Mouse (Mus musculus): ENCODE measurements at regions not wholly inside any gene's neighbourhood (a gene's known extent, or its start where the extent isn't known, plus 50 kb on each side); places are given as distances from the start of the nearest gene placed in this dataset.
"Not testable (repeated sequence)": the region's sequence is repeated elsewhere in the genome, so short reads cannot be mapped to it uniquely, and the experiment has no call there.

GRCm38 (mm10) chr4:153850186-153850585 is 106.9 kb upstream of the A430005L14Rik start:
- 37% methylated on average over 11 of the region's 11 CpGs for WGBS

GRCm38 (mm10) chr4:153854084-153854747 is 102.8 kb upstream of the A430005L14Rik start:
- H3K9ac ChIP-seq = no peak overlapping the region
- ATAC-seq (ENCODE audit: low read depth) = peak; percentile 76
- peaks cover 37% of the 10 kb centered on the region for H3K4me1 ChIP-seq (replicated peaks)

More at GRCm38 (mm10) chr4:153850186-153850585, 106.9 kb upstream of the A430005L14Rik start:
- Histone ChIP-seq H3K9me3 (no peaks in the 10 kb centered on the region), H3K36me3 (no peaks in the 10 kb centered on the region), H3K4me3 (no peak overlapping the region), H3K9ac (no peak overlapping the region), H3K27ac (replicated peaks) (no peak overlapping the region), H3K4me1 (replicated peaks) (peaks cover 69% of the 10 kb centered on the region), H3K4me2 (no peak overlapping the region), H3K27me3 (no peaks in the 10 kb centered on the region)
- ATAC-seq (ENCODE audit: low read depth) = no peak

GRCm38 (mm10) chr4:153854748-153855092 is 102.3 kb upstream of the A430005L14Rik start:
- peak overlapping the region; percentile 80 for H3K27ac ChIP-seq (replicated peaks)
- no peaks in the 10 kb centered on the region for H3K27me3 ChIP-seq
- H3K4me1 ChIP-seq (replicated peaks) = peaks cover 32% of the 10 kb centered on the region
- ATAC-seq (ENCODE audit: low read depth) = no peak; the same call in 1 of the 2 replicates
- no peak overlapping the region for H3K4me3 ChIP-seq
- no peaks in the 10 kb centered on the region for H3K36me3 ChIP-seq
- no peaks in the 10 kb centered on the region for H3K9me3 ChIP-seq
- H3K9ac ChIP-seq = no peak overlapping the region
- 0 out of 2 replicates have a peak overlapping the region, but pooled peaks have one; percentile 7 for H3K4me2 ChIP-seq
- 41% methylated on average over 4 of the region's 4 CpGs for WGBS

More at GRCm38 (mm10) chr4:153854084-153854747, 102.8 kb upstream of the A430005L14Rik start:
- Histone ChIP-seq H3K4me3 (no peak overlapping the region), H3K27ac (replicated peaks) (peak overlapping the region; percentile 80), H3K4me2 (0 out of 2 replicates have a peak overlapping the region, but pooled peaks have one; percentile 7), H3K27me3 (no peaks in the 10 kb centered on the region), H3K9me3 (no peaks in the 10 kb centered on the region), H3K36me3 (no peaks in the 10 kb centered on the region)
- 40% methylated on average over 9 of the region's 9 CpGs for WGBS

GRCm38 (mm10) chr4:153861420-153861819 is 95.6 kb upstream of the A430005L14Rik start:
- ATAC-seq (ENCODE audit: low read depth) = peak; percentile 47; the same call in 1 of the 2 replicates
- Histone ChIP-seq H3K9me3 (no peaks in the 10 kb centered on the region), H3K4me1 (replicated peaks) (no peaks in the 10 kb centered on the region), H3K27me3 (no peaks in the 10 kb centered on the region), H3K4me3 (no peak overlapping the region), H3K4me2 (no peak overlapping the region), H3K36me3 (no peaks in the 10 kb centered on the region), H3K27ac (replicated peaks) (no peak overlapping the region), H3K9ac (no peak overlapping the region)
- 69% methylated on average over 8 of the region's 8 CpGs for WGBS

- no peaks in the 10 kb centered on the region for H3K36me3 ChIP-seq
- no peak overlapping the region for H3K27ac ChIP-seq (replicated peaks)
- 80% methylated on average over 12 of the region's 12 CpGs for WGBS
- ATAC-seq (ENCODE audit: low read depth) = no peak
- no peaks in the 10 kb centered on the region for H3K4me1 ChIP-seq (replicated peaks)
- H3K9me3 ChIP-seq = no peaks in the 10 kb centered on the region
- H3K4me2 ChIP-seq = no peak overlapping the region
- no peak overlapping the region for H3K4me3 ChIP-seq
- no peak overlapping the region for H3K9ac ChIP-seq
- H3K27me3 ChIP-seq = no peaks in the 10 kb centered on the region
These were observed 94.8 kb upstream of the A430005L14Rik start for GRCm38 (mm10) chr4:153862121-153862660.

GRCm38 (mm10) chr4:153872346-153872745 is 84.7 kb upstream of the A430005L14Rik start:
- no peaks in the 10 kb centered on the region for H3K36me3 ChIP-seq
- no peaks in the 10 kb centered on the region for H3K4me1 ChIP-seq (replicated peaks)
- H3K4me2 ChIP-seq = no peak overlapping the region
- no peak overlapping the region for H3K27ac ChIP-seq (replicated peaks)
- no peak overlapping the region for H3K9ac ChIP-seq
- no peak for ATAC-seq (ENCODE audit: low read depth)
- no peaks in the 10 kb centered on the region; the same call in 1 of the 2 replicates for H3K9me3 ChIP-seq
- no peaks in the 10 kb centered on the region for H3K27me3 ChIP-seq
- 86% methylated on average over 3 of the region's 3 CpGs for WGBS
- no peak overlapping the region for H3K4me3 ChIP-seq

GRCm38 (mm10) chr4:153875036-153875435 is 82.0 kb upstream of the A430005L14Rik start:
- H3K4me1 ChIP-seq (replicated peaks); H3K4me3 ChIP-seq; H3K4me2 ChIP-seq; ATAC-seq (ENCODE audit: low read depth); H3K9me3 ChIP-seq; H3K9ac ChIP-seq; H3K36me3 ChIP-seq; H3K27ac ChIP-seq (replicated peaks); H3K27me3 ChIP-seq: not testable (repeated sequence)
- 100% methylated on average over 1 of the region's 1 CpGs for WGBS

GRCm38 (mm10) chr4:153876954-153877642 is 79.9 kb upstream of the A430005L14Rik start:
- Histone ChIP-seq H3K4me2 (no peak overlapping the region), H3K27me3 (no peaks in the 10 kb centered on the region), H3K9ac (no peak overlapping the region), H3K9me3 (no peaks in the 10 kb centered on the region), H3K4me3 (no peak overlapping the region), H3K4me1 (replicated peaks) (no peaks in the 10 kb centered on the region), H3K36me3 (no peaks in the 10 kb centered on the region), H3K27ac (replicated peaks) (no peak overlapping the region)
- WGBS = 78% methylated on average over 7 of the region's 7 CpGs
- no peak for ATAC-seq (ENCODE audit: low read depth)

- WGBS = 51% methylated on average over 3 of the region's 3 CpGs
- no peak for ATAC-seq (ENCODE audit: low read depth)
- H3K36me3 ChIP-seq = no peaks in the 10 kb centered on the region
- H3K27me3 ChIP-seq = no peaks in the 10 kb centered on the region
- no peak overlapping the region for H3K4me3 ChIP-seq
- 0 out of 2 replicates have a peak overlapping the region, but pooled peaks have one; percentile 10 for H3K27ac ChIP-seq (replicated peaks)
- H3K9me3 ChIP-seq = no peaks in the 10 kb centered on the region
- H3K9ac ChIP-seq = no peak overlapping the region
- H3K4me1 ChIP-seq (replicated peaks) = no peaks in the 10 kb centered on the region
- no peak overlapping the region for H3K4me2 ChIP-seq
These were observed 74.0 kb upstream of the A430005L14Rik start for GRCm38 (mm10) chr4:153883057-153883456.

- H3K9me3 ChIP-seq = no peaks in the 10 kb centered on the region
- no peak overlapping the region for H3K4me2 ChIP-seq
- H3K27me3 ChIP-seq = no peaks in the 10 kb centered on the region
- no peaks in the 10 kb centered on the region for H3K4me1 ChIP-seq (replicated peaks)
- no peak overlapping the region for H3K4me3 ChIP-seq
- H3K27ac ChIP-seq (replicated peaks) = no peak overlapping the region
- ATAC-seq (ENCODE audit: low read depth) = no peak
- H3K36me3 ChIP-seq = no peaks in the 10 kb centered on the region
- H3K9ac ChIP-seq = no peak overlapping the region
These were observed 73.0 kb upstream of the A430005L14Rik start for GRCm38 (mm10) chr4:153884044-153884443.

GRCm38 (mm10) chr4:153885836-153886235 is 71.2 kb upstream of the A430005L14Rik start:
- no peak overlapping the region for H3K27ac ChIP-seq (replicated peaks)
- H3K36me3 ChIP-seq = no peaks in the 10 kb centered on the region
- H3K4me3 ChIP-seq = no peak overlapping the region
- no peak overlapping the region for H3K4me2 ChIP-seq
- no peaks in the 10 kb centered on the region for H3K27me3 ChIP-seq
- peaks cover 9% of the 10 kb centered on the region for H3K4me1 ChIP-seq (replicated peaks)
- WGBS = 72% methylated on average over 6 of the region's 6 CpGs
- ATAC-seq (ENCODE audit: low read depth) = no peak
- no peak overlapping the region for H3K9ac ChIP-seq
- H3K9me3 ChIP-seq = no peaks in the 10 kb centered on the region

- Histone ChIP-seq H3K4me3 (no peak overlapping the region), H3K9me3 (no peaks in the 10 kb centered on the region)
These were observed 66.9 kb upstream of the A430005L14Rik start for GRCm38 (mm10) chr4:153890130-153890529.

More at GRCm38 (mm10) chr4:153890130-153890529, 66.9 kb upstream of the A430005L14Rik start:
- H3K9ac ChIP-seq = no peak overlapping the region
- no peak overlapping the region for H3K4me2 ChIP-seq
- H3K27me3 ChIP-seq = peaks cover 10% of the 10 kb centered on the region; the same call in 1 of the 2 replicates
- WGBS = 55% methylated on average over 9 of the region's 9 CpGs
- peak overlapping the region; percentile 49; the same call in 1 of the 2 replicates for H3K27ac ChIP-seq (replicated peaks)
- peak; percentile 56; the same call in 1 of the 2 replicates for ATAC-seq (ENCODE audit: low read depth)
- H3K36me3 ChIP-seq = no peaks in the 10 kb centered on the region
- H3K4me1 ChIP-seq (replicated peaks) = peaks cover 16% of the 10 kb centered on the region

All from neural tube, embryonic 13.5 days (tissue).